Mouse (Mus musculus) myocyte (in vitro differentiated cells): ENCODE results near the gene Trpt1.

Source experiments
- E2F4 ChIP-seq: IDR thresholded peaks from one replicate; pipeline ENCODE4 v1.6.1; 2011; ENCODE audit warnings: mild to moderate bottlenecking, control low read depth, moderate library complexity; ENCODE audit not compliant: insufficient read depth
- MAX ChIP-seq: IDR thresholded peaks from one replicate; pipeline ENCODE4 v1.6.1; 2011; ENCODE audit warnings: low read depth, mild to moderate bottlenecking, control low read depth
- MYOG ChIP-seq, 3 experiments: IDR thresholded peaks; one replicate each; pipeline ENCODE4 v1.6.1; 2011; ENCODE audit warnings: control low read depth in 2 of 3, low read depth in 2 of 3, mild to moderate bottlenecking in 2 of 3; ENCODE audit not compliant: insufficient read length in 2 of 3, control insufficient read depth in 1 of 3, insufficient read depth in 1 of 3
- POLR2A ChIP-seq: IDR thresholded peaks from one replicate; pipeline ENCODE4 v1.6.1; 2011; ENCODE audit warnings: low read depth, mild to moderate bottlenecking, control low read depth, moderate library complexity; ENCODE audit not compliant: insufficient read length
- POLR2AphosphoS2 ChIP-seq: IDR thresholded peaks from one replicate; pipeline ENCODE4 v1.6.1; 2011; ENCODE audit warnings: low read depth, control low read depth; ENCODE audit not compliant: insufficient read length
- REST ChIP-seq: IDR thresholded peaks from one replicate; pipeline ENCODE4 v1.6.1; 2011; ENCODE audit warnings: mild to moderate bottlenecking, control low read depth, moderate library complexity; ENCODE audit not compliant: insufficient read depth, insufficient read length
- SRF ChIP-seq: IDR thresholded peaks from one replicate; pipeline ENCODE4 v1.6.1; 2011; ENCODE audit warnings: low read depth; ENCODE audit not compliant: control insufficient read depth, insufficient read length
- TCF12 ChIP-seq: IDR thresholded peaks from one replicate; pipeline ENCODE4 v1.6.1; 2011; ENCODE audit warnings: mild to moderate bottlenecking, control low read depth; ENCODE audit not compliant: poor library complexity, insufficient read depth, severe bottlenecking
- USF1 ChIP-seq: IDR thresholded peaks from one replicate; pipeline ENCODE4 v1.6.1; 2011; ENCODE audit warnings: low read depth, mild to moderate bottlenecking, control low read depth, moderate library complexity

- TF ChIP-seq POLR2A (no peak), E2F4 (no peak), USF1 (no peak), REST (no peak), MYOG (IDR thresholded peaks at IDR 0.05; ENCODE audit: control insufficient read depth in 1 of 3, insufficient read depth in 1 of 3, insufficient read length in 2 of 3, low read depth in 2 of 3) (no peak), TCF12 (no peak), SRF (no peak), POLR2AphosphoS2 (no peak), MAX (no peak)
Observed at GRCm38 (mm10) chr19:6947742-6948141, 48.2 kb upstream of the Trpt1 start.
